Mouse (Mus musculus): ENCODE measurements around the gene Sec14l2. TPM values are rescaled to one million over a fixed set of nuclear protein-coding genes. Genes with fewer than 3 reads are reported as not detected.
"Not testable (repeated sequence)": the region's sequence is repeated elsewhere in the genome, so short reads cannot be mapped to it uniquely, and the experiment has no call there.

The Sec14l2 gene
- total and polyA plus RNA-seq, 3 experiments, result 15.5 to 40.1 TPM; not detected in 1

DNA sequence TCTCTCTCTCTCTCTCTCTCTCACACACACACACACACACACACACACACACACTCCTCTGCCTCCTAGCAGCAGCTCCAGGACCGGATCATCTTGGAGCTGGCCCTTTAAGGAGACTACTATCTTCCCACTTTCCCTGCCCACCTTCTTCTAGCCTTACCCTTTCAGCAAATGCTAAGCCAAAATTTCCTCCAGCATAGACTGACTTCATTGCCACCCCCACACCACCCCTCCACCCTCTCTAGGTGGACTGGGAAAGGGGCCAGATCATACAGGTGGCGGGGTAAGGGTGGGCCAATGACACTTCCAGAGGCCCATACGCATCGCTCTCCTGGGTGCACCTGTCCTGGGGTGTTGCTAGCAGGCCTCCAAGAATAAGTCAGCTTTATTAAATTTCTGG, 7.8 kb downstream of the Sec14l2 start:
- TF ChIP-seq GABPA (IDR thresholded peaks at IDR 0.05; ENCODE audit: low read depth, low read length) (no peak), MYB (IDR thresholded peaks at IDR 0.05; ENCODE audit: low read depth, low read length) (no peak), ZC3H11A (IDR thresholded peaks at IDR 0.05; ENCODE audit: low read depth, low read length) (no peak), TCF12 (IDR thresholded peaks at IDR 0.05; ENCODE audit: low read depth, low read length) (peak; percentile 36; the same call in 1 of the 2 replicates), ZKSCAN1 (IDR thresholded peaks at IDR 0.05; ENCODE audit: low read depth, low read length) (no peak)
- Histone ChIP-seq H3K4me3 (ENCODE audit: control insufficient read depth in 1 of 2, insufficient read depth in 1 of 2, low read depth in 2 of 2, low read length in 2 of 2) (no peak overlapping the region), H3K9ac (ENCODE audit: control insufficient read depth, low read depth, low read length, poor library complexity, severe bottlenecking) (no peak overlapping the region), H3K27me3 (ENCODE audit: control insufficient read depth in 1 of 2, insufficient read depth in 2 of 2, low read length in 2 of 2) (no peaks in the 10 kb centered on the region), H3K27ac (ENCODE audit: control insufficient read depth, low read depth, low read length) (no peak overlapping the region), H3K79me2 (ENCODE audit: control insufficient read depth, insufficient read depth, low read length, poor library complexity) (no peaks in the 10 kb centered on the region), H3K9me3 (replicated peaks; ENCODE audit: insufficient read depth, low read length) (no peaks in the 10 kb centered on the region), H3K36me3 (ENCODE audit: control insufficient read depth in 1 of 2, insufficient read depth in 2 of 2, low read length in 2 of 2) (peaks cover 3 to 39% of the 10 kb centered on the region in 2 experiments; a peak in 2 of 4 replicates), H3K4me1 (ENCODE audit: control insufficient read depth in 1 of 2, insufficient read depth in 2 of 2, low read length in 2 of 2) (peaks cover 33 to 58% of the 10 kb centered on the region in 2 experiments)
- no peak for DNase-seq (ENCODE audit: low read depth, low spot score)

GRCm38 (mm10) chr11:4114541-4114940, 8.7 kb downstream of the Sec14l2 start:
- H3K9me3 ChIP-seq (replicated peaks; ENCODE audit: insufficient read depth, low read length); H3K27me3 ChIP-seq (ENCODE audit: control insufficient read depth in 1 of 2, insufficient read depth in 2 of 2, low read length in 2 of 2); H3K79me2 ChIP-seq (ENCODE audit: control insufficient read depth, insufficient read depth, low read length, poor library complexity): not testable (repeated sequence)
- peak; percentile 55; the same call in 1 of the 2 replicates for TF ChIP-seq ZNF384 (IDR thresholded peaks at IDR 0.05; ENCODE audit: low read depth, low read length)
- TF ChIP-seq TBP (IDR thresholded peaks at IDR 0.05; ENCODE audit: low read depth, low read length), result peak; percentile 74
- H3K27ac ChIP-seq (ENCODE audit: control insufficient read depth, low read depth, low read length), result peak overlapping the region; percentile 56
- H3K9ac ChIP-seq (ENCODE audit: control insufficient read depth, low read depth, low read length, poor library complexity, severe bottlenecking), result peak overlapping the region; percentile 32; the same call in 1 of the 2 replicates
- H3K4me3 ChIP-seq (ENCODE audit: control insufficient read depth in 1 of 2, insufficient read depth in 1 of 2, low read depth in 2 of 2, low read length in 2 of 2), result peak overlapping the region in 1 of 2 experiments; percentile 6; a peak in 1 of 4 replicates
- DNase-seq (ENCODE audit: low read depth, low spot score), result peak; percentile 52
- H3K4me1 ChIP-seq (ENCODE audit: control insufficient read depth in 1 of 2, insufficient read depth in 2 of 2, low read length in 2 of 2), result peaks cover 33 to 52% of the 10 kb centered on the region in 2 experiments
- peaks cover 3 to 38% of the 10 kb centered on the region in 2 experiments; a peak in 2 of 4 replicates for H3K36me3 ChIP-seq (ENCODE audit: control insufficient read depth in 1 of 2, insufficient read depth in 2 of 2, low read length in 2 of 2)

- peak; percentile 58 for DNase-seq (ENCODE audit: low read depth, low spot score)
- Histone ChIP-seq H3K27me3 (ENCODE audit: control insufficient read depth in 1 of 2, insufficient read depth in 2 of 2, low read length in 2 of 2) (no peaks in the 10 kb centered on the region), H3K36me3 (ENCODE audit: control insufficient read depth in 1 of 2, insufficient read depth in 2 of 2, low read length in 2 of 2) (peaks cover 3 to 33% of the 10 kb centered on the region in 2 experiments; a peak in 3 of 4 replicates), H3K4me1 (ENCODE audit: control insufficient read depth in 1 of 2, insufficient read depth in 2 of 2, low read length in 2 of 2) (peaks cover 33 to 47% of the 10 kb centered on the region in 2 experiments), H3K9ac (ENCODE audit: control insufficient read depth, low read depth, low read length, poor library complexity, severe bottlenecking) (peak overlapping the region; percentile 32; the same call in 1 of the 2 replicates), H3K79me2 (ENCODE audit: control insufficient read depth, insufficient read depth, low read length, poor library complexity) (no peaks in the 10 kb centered on the region), H3K9me3 (replicated peaks; ENCODE audit: insufficient read depth, low read length) (no peaks in the 10 kb centered on the region), H3K27ac (ENCODE audit: control insufficient read depth, low read depth, low read length) (peak overlapping the region; percentile 56), H3K4me3 (ENCODE audit: control insufficient read depth in 1 of 2, insufficient read depth in 1 of 2, low read depth in 2 of 2, low read length in 2 of 2) (0 out of 4 replicates have a peak overlapping the region, but pooled peaks have one; percentile 4 to 6)
- TF ChIP-seq ETS1 (IDR thresholded peaks at IDR 0.05; ENCODE audit: low read depth, low read length), result peak; percentile 55
- TF ChIP-seq GATA1 (IDR thresholded peaks at IDR 0.05; ENCODE audit: low read depth, low read length), result peak; percentile 85
- TF ChIP-seq TCF12 (IDR thresholded peaks at IDR 0.05; ENCODE audit: low read depth, low read length), result no peak; the same call in 1 of the 2 replicates
- no peak for TF ChIP-seq SMC3 (IDR thresholded peaks at IDR 0.05; ENCODE audit: low read depth, low read length)
- TF ChIP-seq ZNF384 (IDR thresholded peaks at IDR 0.05; ENCODE audit: low read depth, low read length), result peak; percentile 84
- TF ChIP-seq EP300 (IDR thresholded peaks at IDR 0.05; ENCODE audit: low read depth in 1 of 2, low read length in 2 of 2), result peak; percentile 73 to 81
- 0 out of 2 replicates have a peak, but pooled peaks have one; percentile 28 for TF ChIP-seq MYC (IDR thresholded peaks at IDR 0.05; ENCODE audit: low read depth, low read length)
- TF ChIP-seq MYB (IDR thresholded peaks at IDR 0.05; ENCODE audit: low read depth, low read length), result peak; percentile 48; the same call in 1 of the 2 replicates
- no peak for TF ChIP-seq ZC3H11A (IDR thresholded peaks at IDR 0.05; ENCODE audit: low read depth, low read length)
- TF ChIP-seq HCFC1 (IDR thresholded peaks at IDR 0.05; ENCODE audit: low read depth, low read length), result 0 out of 2 replicates have a peak, but pooled peaks have one; percentile 20
- peak; percentile 61; the same call in 1 of the 2 replicates for TF ChIP-seq RCOR1 (IDR thresholded peaks at IDR 0.05; ENCODE audit: low read depth, low read length)
- TF ChIP-seq MAFK (IDR thresholded peaks at IDR 0.05; ENCODE audit: borderline replicate concordance, low read depth, low read length), result 0 out of 2 replicates have a peak, but pooled peaks have one; percentile 13
- TF ChIP-seq SIN3A (IDR thresholded peaks at IDR 0.05; ENCODE audit: low read length), result peak; percentile 62
- TF ChIP-seq MAX (IDR thresholded peaks at IDR 0.05; ENCODE audit: low read length), result 0 out of 2 replicates have a peak, but pooled peaks have one; percentile 39
- TF ChIP-seq JUND (IDR thresholded peaks at IDR 0.05; ENCODE audit: low read depth, low read length), result 0 out of 2 replicates have a peak, but pooled peaks have one; percentile 14
Observed at GRCm38 (mm10) chr11:4113970-4114369, 9.2 kb downstream of the Sec14l2 start.
